Mouse (Mus musculus) limb, embryonic 10.5 days (tissue): ENCODE measurements around the gene Trp53inp2. TPM values are rescaled to one million over a fixed set of nuclear protein-coding genes. Genes with fewer than 3 reads are reported as not detected.

Source experiments
- DNase-seq: peaks from one replicate; pipeline ENCODE4 v3.0.0-alpha.2; 2017; ENCODE audit warnings: low spot score
- H3K27ac ChIP-seq: fragments of 300-500 bp; sonication (generic); 2 replicates; pipeline ENCODE4 v1.5.1; 2016; ENCODE audit warnings: mild to moderate bottlenecking
- H3K27me3 ChIP-seq: fragments of 300-500 bp; sonication (generic); 2 replicates; pipeline ENCODE4 v1.6.1; 2016; ENCODE audit warnings: low read depth, mild to moderate bottlenecking; ENCODE audit not compliant: poor library complexity, severe bottlenecking
- H3K36me3 ChIP-seq: fragments of 300-500 bp; sonication (generic); 2 replicates; pipeline ENCODE4 v1.6.1; 2016; ENCODE audit warnings: mild to moderate bottlenecking, moderate library complexity
- H3K4me1 ChIP-seq: fragments of 300-500 bp; sonication (generic); 2 replicates; pipeline ENCODE4 v1.6.1; 2016
- H3K4me3 ChIP-seq: fragments of 300-500 bp; sonication (generic); 2 replicates; pipeline ENCODE4 v1.5.1; 2016; ENCODE audit warnings: mild to moderate bottlenecking, moderate library complexity
- H3K9me3 ChIP-seq: fragments of 300-500 bp; sonication (generic); replicated peaks from 2 replicates; pipeline ENCODE4 v1.6.1; 2016; ENCODE audit warnings: mild to moderate bottlenecking
- WGBS: fragments of 180-500 bp; shearing (Covaris S2); methylation state at CpG from one replicate; pipeline ENCODE4 v1.1.7; 2016; 5-methylcytosine and 5-hydroxymethylcytosine counted together
- microRNA counts: library from miRNA; unstranded; fragments of <30 nt; microRNA quantifications from one replicate; lab custom pipeline; 2017
- microRNA-seq: library from miRNA; unstranded; fragments of <30 nt; microRNA quantifications from one replicate; pipeline ENCODE4, GENCODE M21; 2017
- polyA plus RNA-seq: library from polyadenylated mRNA; unstranded; fragments of >200 nt; fragmentation: Nextera tagmentation; extraction: Ambion mirVana; gene quantifications from 2 replicates; pipeline ENCODE4 v1.2.1, GENCODE M21; 2016

Gene Trp53inp2
- polyA plus RNA-seq, 1 experiment from 2014 or later = 23.5 TPM

DNA sequence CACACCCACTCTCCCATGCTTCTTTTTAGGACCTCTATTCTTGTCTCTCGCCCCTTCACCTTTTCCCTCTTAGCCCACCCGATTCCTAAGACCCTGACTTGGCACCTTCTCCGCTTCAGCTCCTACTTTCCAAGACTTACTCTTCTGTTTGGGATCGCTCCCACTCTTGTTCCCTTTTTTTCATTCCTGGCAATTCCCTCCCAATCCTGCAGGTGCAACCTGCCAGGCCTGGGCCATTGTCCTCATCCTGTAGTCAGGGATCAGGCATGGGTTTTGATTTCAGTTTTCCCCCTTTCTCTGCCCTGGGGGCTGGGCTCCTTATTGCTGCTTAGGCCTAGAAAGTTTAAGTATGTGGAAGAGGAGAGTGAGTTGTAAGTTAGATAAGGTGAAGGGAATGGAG, 6.2 kb downstream of the Trp53inp2 start:
- DNase-seq = no peak
- 64% methylated on average over 4 of the region's 4 CpGs for WGBS
- Histone ChIP-seq H3K9me3 (no peaks in the 10 kb centered on the region), H3K4me1 (peaks cover 23% of the 10 kb centered on the region), H3K27me3 (peaks cover 22% of the 10 kb centered on the region), H3K27ac (no peak overlapping the region), H3K4me3 (no peak overlapping the region), H3K36me3 (peaks cover 65% of the 10 kb centered on the region)

DNA sequence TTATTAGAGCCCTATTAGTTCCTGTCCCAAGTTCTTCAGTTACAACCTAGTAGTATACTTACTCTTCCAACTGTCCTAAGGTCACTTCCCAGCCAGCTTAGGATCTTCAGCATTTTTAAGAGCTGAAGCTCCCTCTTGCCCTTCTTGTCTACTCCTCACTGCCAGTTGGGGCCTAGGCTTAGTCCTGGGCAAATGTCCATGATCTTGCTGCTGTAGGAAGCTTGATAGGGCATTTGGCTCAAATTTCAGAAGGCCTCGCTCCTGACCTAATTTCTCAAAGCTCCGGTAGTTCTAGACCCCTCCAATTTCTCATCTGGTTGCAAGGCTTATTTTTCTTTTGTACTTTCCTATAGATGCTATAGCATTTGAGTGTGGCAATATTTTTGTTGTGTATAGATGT, 7.7 kb downstream of the Trp53inp2 start:
- no peak for DNase-seq
- Histone ChIP-seq H3K36me3 (peaks cover 74% of the 10 kb centered on the region), H3K4me3 (no peak overlapping the region), H3K27me3 (peaks cover 22% of the 10 kb centered on the region), H3K4me1 (peaks cover 12% of the 10 kb centered on the region), H3K27ac (no peak overlapping the region), H3K9me3 (no peaks in the 10 kb centered on the region)
- WGBS = 90% methylated on average over 2 of the region's 2 CpGs

DNA sequence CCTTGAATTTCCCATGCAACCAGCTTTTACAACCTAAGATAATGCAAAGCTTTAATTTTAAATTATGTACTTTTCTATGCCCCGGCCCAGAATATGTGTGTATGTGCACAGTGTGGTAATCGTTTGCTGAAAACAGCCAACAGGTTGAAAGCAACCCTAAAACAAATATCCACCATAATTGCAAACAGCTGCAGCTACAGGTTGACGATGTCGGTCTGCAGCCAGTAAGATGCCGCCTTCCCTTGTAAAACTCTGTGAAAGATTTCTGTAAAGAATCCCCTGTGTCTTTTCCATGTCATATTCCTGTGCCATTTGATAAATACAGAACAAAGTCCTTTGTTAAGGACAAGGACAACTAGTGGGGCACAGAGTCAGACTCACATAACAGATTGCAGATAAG, 13.7 kb downstream of the Trp53inp2 start:
- no peaks in the 10 kb centered on the region for H3K4me1 ChIP-seq
- no peak for DNase-seq
- no peak overlapping the region for H3K4me3 ChIP-seq
- peaks cover 74% of the 10 kb centered on the region for H3K36me3 ChIP-seq
- no peaks in the 10 kb centered on the region for H3K27me3 ChIP-seq
- H3K9me3 ChIP-seq = no peaks in the 10 kb centered on the region
- H3K27ac ChIP-seq = no peak overlapping the region
- WGBS = 48% methylated on average over 5 of the region's 5 CpGs

DNA sequence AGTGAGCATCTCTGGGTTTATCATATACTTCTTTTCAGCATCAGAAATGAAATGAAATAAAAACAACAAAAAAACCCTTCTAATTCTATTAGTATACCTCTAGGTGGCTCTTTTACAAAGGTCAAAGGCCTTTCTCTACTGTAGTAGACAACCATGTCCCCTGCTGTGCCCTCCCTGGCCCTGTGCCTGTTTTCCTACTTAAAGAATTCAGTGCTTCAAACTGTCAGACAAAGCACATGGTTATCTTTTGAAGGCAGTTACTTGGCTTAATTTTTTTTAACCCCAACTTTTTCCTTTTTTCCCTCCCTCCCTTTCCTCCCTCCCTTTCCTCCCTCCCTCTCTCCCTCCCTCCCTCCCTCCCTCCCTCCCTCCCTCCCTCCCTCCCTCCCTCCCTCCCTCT, 19.4 kb downstream of the Trp53inp2 start:
- no peak overlapping the region for H3K4me3 ChIP-seq
- H3K36me3 ChIP-seq = peaks cover 76% of the 10 kb centered on the region
- no peak for DNase-seq

DNA sequence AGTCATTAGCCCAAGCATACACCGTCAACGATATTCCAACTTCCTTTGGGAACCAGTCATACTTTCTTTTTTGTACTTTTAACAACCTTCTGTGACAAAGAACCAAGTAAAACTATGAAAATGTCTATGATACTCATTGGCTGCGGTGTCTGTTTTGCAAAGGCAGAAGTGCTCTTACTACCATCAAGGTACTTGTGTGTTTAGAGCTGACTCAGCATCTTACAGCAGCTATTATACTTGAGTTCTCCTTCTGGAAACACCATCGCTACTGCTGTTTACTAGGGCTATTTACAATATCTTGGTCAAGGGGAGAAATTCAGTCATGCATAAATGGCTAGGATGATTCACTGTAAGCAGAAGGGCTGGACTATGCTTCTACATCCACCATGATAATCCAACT, 21.1 kb downstream of the Trp53inp2 start:
- Histone ChIP-seq H3K4me3 (no peak overlapping the region), H3K9me3 (no peaks in the 10 kb centered on the region), H3K27me3 (no peaks in the 10 kb centered on the region), H3K36me3 (peaks cover 81% of the 10 kb centered on the region), H3K27ac (no peak overlapping the region), H3K4me1 (no peaks in the 10 kb centered on the region)
- DNase-seq = no peak
- 97% methylated on average over 4 of the region's 4 CpGs for WGBS

More for the DNA sequence above, 19.4 kb downstream of the Trp53inp2 start:
- H3K9me3 ChIP-seq = no peaks in the 10 kb centered on the region
- no peak overlapping the region for H3K27ac ChIP-seq
- no peaks in the 10 kb centered on the region for H3K4me1 ChIP-seq
- H3K27me3 ChIP-seq = no peaks in the 10 kb centered on the region

DNA sequence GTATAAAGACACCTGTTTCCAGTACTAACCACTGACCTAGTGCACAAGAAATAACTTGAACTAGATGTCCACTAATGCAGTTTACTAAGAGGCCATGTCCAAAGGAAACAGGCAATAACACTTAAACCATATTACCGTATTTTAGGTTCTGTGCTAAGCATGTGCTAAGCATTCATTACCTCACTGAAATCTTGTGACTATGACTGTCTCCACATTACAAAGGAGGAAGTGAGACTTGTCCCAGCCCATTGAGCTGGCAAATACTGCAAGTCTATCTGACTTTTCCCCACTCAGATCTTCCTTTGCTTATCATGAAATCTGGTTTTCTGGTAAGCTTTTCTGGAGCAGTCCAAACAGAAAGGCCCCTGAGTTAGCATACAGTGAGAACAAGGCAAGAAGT, 23.8 kb downstream of the Trp53inp2 start:
- DNase-seq = no peak
- Histone ChIP-seq H3K27me3 (no peaks in the 10 kb centered on the region), H3K4me1 (no peaks in the 10 kb centered on the region), H3K27ac (no peak overlapping the region), H3K36me3 (peaks cover 89% of the 10 kb centered on the region), H3K9me3 (no peaks in the 10 kb centered on the region), H3K4me3 (no peak overlapping the region)
- WGBS = 100% methylated on average over 1 of the region's 1 CpGs

DNA sequence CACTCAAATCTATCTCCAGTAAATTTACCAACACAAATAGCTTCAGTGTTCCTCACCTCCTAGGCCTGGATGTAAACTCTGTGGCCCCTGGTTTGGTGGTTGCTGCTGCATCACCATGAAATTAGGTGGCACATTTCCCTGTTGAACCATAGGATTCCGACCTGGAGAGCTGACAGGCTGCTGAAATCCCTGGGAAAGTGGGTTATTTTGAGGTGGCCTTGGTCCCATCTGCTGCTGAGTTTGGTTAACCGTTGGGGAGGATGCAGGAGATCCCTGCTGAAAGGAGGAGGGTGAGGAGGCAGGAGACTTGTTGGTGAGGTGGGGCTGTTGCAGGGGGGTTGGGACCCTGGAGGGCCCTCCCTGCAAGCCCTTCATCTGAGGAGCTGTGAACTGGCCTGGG, 40.1 kb downstream of the Trp53inp2 start:
- Histone ChIP-seq H3K4me3 (no peak overlapping the region), H3K36me3 (peaks cover 76% of the 10 kb centered on the region), H3K4me1 (no peaks in the 10 kb centered on the region), H3K27ac (no peak overlapping the region), H3K9me3 (no peaks in the 10 kb centered on the region), H3K27me3 (no peaks in the 10 kb centered on the region)
- no peak for DNase-seq
- 88% methylated on average over 2 of the region's 2 CpGs for whole genome bisulfite sequencing

DNA sequence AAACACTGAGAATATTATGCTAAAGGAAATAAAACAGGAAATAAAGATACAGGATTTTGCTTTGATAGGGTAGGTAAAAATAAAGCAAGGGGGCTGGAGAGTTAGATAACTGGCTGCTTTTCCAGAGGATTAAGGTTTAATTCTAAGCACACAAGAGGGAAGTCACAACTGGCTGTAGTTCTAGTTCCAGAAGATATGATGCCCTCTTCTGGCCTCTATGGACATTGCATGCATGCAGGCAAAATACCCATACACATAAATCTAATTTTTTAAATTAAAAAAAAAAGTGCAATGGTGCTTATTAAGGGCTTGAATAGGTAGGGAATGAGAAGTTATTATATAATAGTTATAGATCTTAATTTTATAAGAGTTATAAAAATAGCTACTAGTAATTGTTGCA, 55.6 kb downstream of the Trp53inp2 start:
- H3K4me1 ChIP-seq = no peaks in the 10 kb centered on the region
- peaks cover 65% of the 10 kb centered on the region for H3K36me3 ChIP-seq
- H3K27me3 ChIP-seq = no peaks in the 10 kb centered on the region
- H3K4me3 ChIP-seq = no peak overlapping the region
- H3K27ac ChIP-seq = no peak overlapping the region
- DNase-seq = no peak
- no peaks in the 10 kb centered on the region for H3K9me3 ChIP-seq

MicroRNAs encoded within 50 kb of the gene (microRNA counts, 519-probe panel; counts per million panel counts)
- microRNA mmu-miR-695 (lab: Ali Mortazavi, UCI) = 684 counts per million, percentile 72 among the panel's probes with 10 or more counts

Small RNAs within 50 kb of the gene (microRNA-seq; reads per million reads assigned to microRNA genes)
- gene Mir695 = not detected

Other genes with a start within 250 kb of the Trp53inp2 start
- gene Itch, start 247.6 kb upstream of the Trp53inp2 start, polyA plus RNA-seq = 58.4 and 64.8 TPM in 2 replicates
- 452 and 454 TPM in 2 replicates for gene Dynlrb1, start 144.5 kb upstream of the Trp53inp2 start, polyA plus RNA-seq
- gene Map1lc3a, start 104.8 kb upstream of the Trp53inp2 start, polyA plus RNA-seq = 83.8 and 102 TPM in 2 replicates
- gene Pigu, start 23.6 kb upstream of the Trp53inp2 start, polyA plus RNA-seq = 51.7 and 53.9 TPM in 2 replicates
- 19.6 and 21.1 TPM in 2 replicates for gene Ncoa6, start 92.8 kb downstream of the Trp53inp2 start, polyA plus RNA-seq
- gene Acss2, start 136.9 kb downstream of the Trp53inp2 start, polyA plus RNA-seq = 5.3 and 9.2 TPM in 2 replicates
- 1.6 and 3.2 TPM in 2 replicates for gene Ggt7, start 137.2 kb downstream of the Trp53inp2 start, polyA plus RNA-seq
- gene Gss, start 211.8 kb downstream of the Trp53inp2 start, polyA plus RNA-seq = 24.3 and 25.1 TPM in 2 replicates
- gene Myh7b, start 230.2 kb downstream of the Trp53inp2 start, polyA plus RNA-seq = 0.36 and 0.63 TPM in 2 replicates